In the genomic region with DNA sequence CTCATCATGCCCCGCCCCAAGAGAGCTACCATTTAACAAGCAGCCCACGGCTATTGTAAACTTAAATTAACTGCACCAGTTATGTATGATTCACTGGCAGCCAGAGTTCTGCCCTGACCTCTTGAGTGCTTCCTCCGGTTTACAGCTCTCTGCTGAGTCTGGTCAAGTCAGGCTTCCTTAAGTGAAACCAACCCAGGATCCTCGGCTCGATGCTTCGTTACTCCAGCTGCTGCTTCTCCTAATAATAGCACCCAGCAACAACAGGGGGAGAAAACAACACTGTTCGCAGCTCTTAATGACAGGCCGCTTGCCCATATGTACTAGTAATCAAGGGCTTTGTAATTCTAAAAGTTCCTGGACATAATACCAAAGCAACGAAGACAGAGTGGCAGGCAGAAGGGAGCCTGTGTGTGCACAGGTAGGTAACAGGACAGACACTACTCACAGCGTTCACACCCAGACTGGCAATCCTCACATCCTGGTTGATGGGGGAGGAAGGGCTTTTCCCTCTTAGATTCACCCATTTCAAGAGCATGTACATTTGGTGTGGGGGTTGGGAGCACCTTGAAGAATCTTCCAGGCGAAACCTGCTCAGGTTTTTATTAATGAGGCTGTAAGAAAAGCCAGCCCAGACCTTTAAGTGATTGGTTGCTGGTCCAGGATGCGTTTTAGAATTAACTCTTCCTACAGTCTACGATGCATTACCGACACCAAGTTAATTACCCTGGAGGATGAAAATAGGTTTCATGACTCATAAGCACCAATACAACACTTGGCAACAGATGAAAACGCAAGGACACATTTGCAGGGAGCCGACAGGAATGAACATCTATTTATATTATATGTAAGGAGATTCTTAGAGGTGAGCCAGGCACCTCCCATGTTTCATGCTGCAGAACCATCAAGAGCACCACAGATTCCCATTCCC, we compare ENCODE assay signal across 8 mouse cellular contexts. TPM values are rescaled to one million over a fixed set of nuclear protein-coding genes. Genes with fewer than 3 reads are reported as not detected.
DNase-seq lines count a peak whose midpoint lies in the region; ATAC-seq and TF ChIP-seq lines count a peak whose summit lies in the region.

No protein-coding gene starts in this region.

- 61% methylated on average over 16 of the region's 16 CpGs for WGBS in heart, embryonic 10.5 days
- 36% methylated on average over 16 of the region's 16 CpGs for WGBS in heart, embryonic 14.5 days
- WGBS in limb, embryonic 14.5 days = 29% methylated on average over 16 of the region's 16 CpGs

- peak overlapping the region; percentile 22 for H3ac ChIP-seq in C2C12 (ENCODE audit: control insufficient read depth, insufficient read length, low read depth)

- TF ChIP-seq CTCF in C2C12 (IDR thresholded peaks at IDR 0.05; ENCODE audit: control insufficient read depth, insufficient read depth, insufficient read length) = no peak

- ATAC-seq in heart, embryonic 14.5 days (ENCODE audit: insufficient number of reproducible peaks, insufficient read depth, low FRiP score, low read depth) = no peak
- no peak for ATAC-seq in limb, embryonic 14.5 days (ENCODE audit: low FRiP score, low read depth)

- H3K27me3 ChIP-seq in heart, embryonic 10.5 days (ENCODE audit: insufficient read depth, poor library complexity, severe bottlenecking) = 0 out of 2 replicates have a peak, but pooled peaks cover 10% of the 10 kb centered on the region
- no peaks in the 10 kb centered on the region for H3K27me3 ChIP-seq in C2C12 (ENCODE audit: control insufficient read depth, insufficient read depth, insufficient read length)
- H3K27me3 ChIP-seq in heart, embryonic 14.5 days (ENCODE audit: control insufficient read depth, insufficient read depth, low read length) = no peaks in the 10 kb centered on the region
- H3K27me3 ChIP-seq in limb, embryonic 14.5 days (ENCODE audit: control insufficient read depth, insufficient read depth, low read length) = no peaks in the 10 kb centered on the region

- peaks cover 9% of the 10 kb centered on the region for H3K36me3 ChIP-seq in heart, embryonic 10.5 days
- peaks cover 22% of the 10 kb centered on the region for H3K36me3 ChIP-seq in C2C12 (ENCODE audit: control insufficient read depth, insufficient read depth)
- H3K36me3 ChIP-seq in heart, embryonic 14.5 days (ENCODE audit: control insufficient read depth, insufficient read depth, low read length) = peaks cover 24% of the 10 kb centered on the region
- H3K36me3 ChIP-seq in limb, embryonic 14.5 days (ENCODE audit: control insufficient read depth, insufficient read depth, low read length) = peaks cover 15% of the 10 kb centered on the region

- H3K27ac ChIP-seq in heart, embryonic 10.5 days = peak overlapping the region; percentile 49
- H3K27ac ChIP-seq in heart, embryonic 14.5 days (replicated peaks in 1 of 2; ENCODE audit: control insufficient read depth in 1 of 2, insufficient read depth in 1 of 2, low read depth in 2 of 2, low read length in 2 of 2) = peak overlapping the region; percentile 16 to 82
- peak overlapping the region; percentile 38; the same call in 1 of the 2 replicates for H3K27ac ChIP-seq in limb, embryonic 14.5 days (replicated peaks; ENCODE audit: low read depth, low read length)

- peaks cover 45% of the 10 kb centered on the region for H3K4me1 ChIP-seq in heart, embryonic 10.5 days
- peaks cover 10 to 26% of the 10 kb centered on the region in 2 experiments for H3K4me1 ChIP-seq in heart, embryonic 14.5 days (ENCODE audit: control insufficient read depth in 2 of 2, insufficient read depth in 2 of 2, low read length in 2 of 2)
- peaks cover 25% of the 10 kb centered on the region for H3K4me1 ChIP-seq in limb, embryonic 14.5 days (ENCODE audit: control insufficient read depth, insufficient read depth, low read length)

- no peak for DNase-seq in heart, embryonic 10.5 days (ENCODE audit: low spot score)
- DNase-seq in heart, adult 18-20 months = no peak
- no peak for DNase-seq in limb, embryonic 14.5 days (ENCODE audit: low spot score)
- DNase-seq in cerebellum, postnatal 14 days = no peak
- no peak for DNase-seq in adrenal gland, postnatal 25 days
- DNase-seq in adrenal gland, postnatal 36 days = no peak

- H3K9me3 ChIP-seq in heart, embryonic 10.5 days = no peaks in the 10 kb centered on the region
- H3K9me3 ChIP-seq in heart, embryonic 14.5 days (ENCODE audit: control insufficient read depth, low read length) = no peaks in the 10 kb centered on the region
- no peaks in the 10 kb centered on the region for H3K9me3 ChIP-seq in limb, embryonic 14.5 days (ENCODE audit: control insufficient read depth, low read length)

- H3K79me3 ChIP-seq in C2C12 (ENCODE audit: low read depth) = peaks cover 44% of the 10 kb centered on the region

- H3K4me2 ChIP-seq in heart, embryonic 14.5 days (ENCODE audit: low read length) = peak overlapping the region; percentile 52
- no peak overlapping the region for H3K4me2 ChIP-seq in limb, embryonic 14.5 days (replicated peaks; ENCODE audit: low read depth, low read length, severe bottlenecking)

- peak overlapping the region; percentile 56 for H3K9ac ChIP-seq in heart, embryonic 14.5 days (ENCODE audit: low read length)
- H3K9ac ChIP-seq in limb, embryonic 14.5 days (ENCODE audit: low read depth, low read length, severe bottlenecking) = no peak overlapping the region

- H3K4me3 ChIP-seq in heart, embryonic 10.5 days = peak overlapping the region; percentile 16; the same call in 1 of the 2 replicates
- no peak overlapping the region for H3K4me3 ChIP-seq in C2C12 (ENCODE audit: insufficient read depth, poor library complexity, severe bottlenecking)
- 0 out of 4 replicates have a peak overlapping the region, but pooled peaks of 1 of the 2 experiments have one; percentile 0 for H3K4me3 ChIP-seq in heart, embryonic 14.5 days (ENCODE audit: control insufficient read depth in 1 of 2, insufficient read depth in 1 of 2, low read depth in 1 of 2, low read length in 2 of 2)
- H3K4me3 ChIP-seq in limb, embryonic 14.5 days (replicated peaks; ENCODE audit: low read length) = no peak overlapping the region

- no peak for TF ChIP-seq POLR2A in limb, embryonic 14.5 days (IDR thresholded peaks at IDR 0.05; ENCODE audit: borderline replicate concordance, extremely low read depth, insufficient read depth, insufficient read length)

- H3K79me2 ChIP-seq in C2C12 (ENCODE audit: control insufficient read depth, insufficient read depth) = peaks cover 48% of the 10 kb centered on the region

TF ChIP-seq in C2C12, 6 proteins besides CTCF, POLR2A, EP300 and RAD21:
- TF ChIP-seq MYOD1 (IDR thresholded peaks at IDR 0.05; ENCODE audit: control insufficient read depth, insufficient read length, low read depth) = no peak
- TF ChIP-seq FOSL1 (IDR thresholded peaks at IDR 0.05; ENCODE audit: insufficient read depth, low read length, poor library complexity, severe bottlenecking) = no peak
- TF ChIP-seq USF1 (IDR thresholded peaks at IDR 0.05; ENCODE audit: low read depth) = no peak
- TF ChIP-seq MYOG (IDR thresholded peaks at IDR 0.05; ENCODE audit: control insufficient read depth, extremely low read depth, insufficient read length) = no peak
- no peak for TF ChIP-seq CEBPB (IDR thresholded peaks at IDR 0.05; ENCODE audit: low read depth)
- no peak for TF ChIP-seq MAX (IDR thresholded peaks at IDR 0.05)

RNA-seq across cellular contexts. Expression of gene Irf2bpl, which starts 5.9 kb away (rescaled TPM):
- 28.7 and 35.3 TPM in 2 replicates for polyA plus RNA-seq in heart, embryonic 10.5 days (2016; fragmentation: Nextera tagmentation; extraction: Ambion mirVana)
- total RNA-seq in heart, adult 18-20 months (2021) = 10 to 100 TPM; 30.0 to 30.5 TPM
- polyA plus RNA-seq in C2C12 (2012; fragmentation: generic; extraction: Trizol) = 49.7 TPM
- 32.8 and 36.1 TPM in 2 replicates for polyA plus RNA-seq in heart, embryonic 14.5 days (2014; fragmentation: Nextera tagmentation; extraction: Ambion mirVana)
- polyA plus RNA-seq in limb, embryonic 14.5 days (2012; rRNA removed) = 37.1 and 50.8 TPM in 2 replicates
- 33.9 and 37.0 TPM in 2 replicates for polyA plus RNA-seq in limb, embryonic 14.5 days (2014; fragmentation: Nextera tagmentation; extraction: Ambion mirVana)
- 65.4 and 74.6 TPM in 2 replicates for total RNA-seq in adrenal gland, postnatal 25 days (2021)
- 10 to 100 TPM; 47.3 to 64.5 TPM for total RNA-seq in adrenal gland, postnatal 36 days (2021)
